Mouse (Mus musculus): ENCODE measurements around the gene Tmed10. TPM values are rescaled to one million over a fixed set of nuclear protein-coding genes. Genes with fewer than 3 reads are reported as not detected.

Tmed10 gene
- total RNA-seq, 2 experiments from 2014 or later, result 151 to 158 TPM

Other genes with a start within 250 kb of the Tmed10 start
- gene Rps6kl1, start 223.6 kb downstream of the Tmed10 start, total RNA-seq (2021), result 10 to 100 TPM; 38.8 to 39.5 TPM
- gene Pgf, start 197.1 kb downstream of the Tmed10 start, total RNA-seq (2021), result 1 to 10 TPM; 3.9 to 4.8 TPM
- 10 to 100 TPM; 60.8 to 61.7 TPM for gene Eif2b2, start 155.4 kb downstream of the Tmed10 start, total RNA-seq (2021)
- 10 to 100 TPM; 12.6 to 13.1 TPM for gene Mlh3, start 104.2 kb downstream of the Tmed10 start, total RNA-seq (2021)
- 10 to 100 TPM; 19.2 to 23.1 TPM for gene Acyp1, start 86.4 kb downstream of the Tmed10 start, total RNA-seq (2021)
- 1 to 10 TPM in 1 of 2 experiments, under 1 TPM in 1; 0.86 to 1.1 TPM for gene Zc2hc1c, start 86.3 kb downstream of the Tmed10 start, total RNA-seq (2021)
- gene Nek9, start 35.5 kb downstream of the Tmed10 start, total RNA-seq (2021), result 10 to 100 TPM; 24.5 to 26.3 TPM
- 10 to 100 TPM; 11.0 to 14.8 TPM for gene Fos, start 99.0 kb upstream of the Tmed10 start, total RNA-seq (2021)
- 10 to 100 TPM; 28.2 to 39.7 TPM for gene Jdp2, start 224.2 kb upstream of the Tmed10 start, total RNA-seq (2021)

Data from left cerebral cortex, postnatal 10 days (tissue).